Mouse (Mus musculus) retina, embryonic 14.5 days (tissue): ENCODE data around the gene Rnf214.
A peak's percentile ranks its signal among the peaks of the same experiment; 100 is the strongest.
"Not testable (repeated sequence)": the region's sequence is repeated elsewhere in the genome, so short reads cannot be mapped to it uniquely, and the experiment has no call there.

Experiments
- DNase-seq: peaks from one replicate; pipeline ENCODE4 v3.0.0-alpha.2; 2015; ENCODE audit warnings: low spot score

The Rnf214 gene

DNA sequence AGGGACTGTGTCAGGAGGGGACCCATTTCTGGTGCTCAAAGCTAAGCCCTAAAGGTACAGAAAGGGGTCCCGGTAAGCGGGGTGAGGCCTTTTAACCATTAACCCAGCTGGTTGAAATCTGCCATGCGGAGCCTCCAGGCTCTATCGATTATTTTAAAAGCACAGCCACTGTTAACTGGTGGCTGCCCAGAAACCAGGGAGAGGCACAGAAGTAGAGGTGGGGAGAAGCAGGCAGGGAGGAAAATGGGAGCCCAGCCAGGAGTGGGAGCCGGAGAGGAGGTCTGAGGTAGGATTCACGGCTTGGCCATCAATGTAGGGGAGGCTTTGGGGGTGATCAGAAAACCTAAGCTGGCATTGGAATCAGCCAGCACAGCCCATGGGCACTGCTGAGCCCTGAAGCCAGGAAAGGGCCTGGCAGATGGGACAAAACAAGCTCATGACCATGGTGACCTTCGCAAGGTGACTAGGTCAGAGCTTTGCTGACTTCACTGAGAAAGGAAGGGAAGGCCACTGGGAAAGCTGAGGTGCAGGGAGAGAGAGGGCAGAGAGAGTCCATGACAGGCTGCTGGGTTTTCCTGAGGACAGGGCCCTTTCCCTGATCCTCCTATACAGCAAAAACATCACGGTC is 56.1 kb downstream of the Rnf214 start:
- no peak for DNase-seq

DNA sequence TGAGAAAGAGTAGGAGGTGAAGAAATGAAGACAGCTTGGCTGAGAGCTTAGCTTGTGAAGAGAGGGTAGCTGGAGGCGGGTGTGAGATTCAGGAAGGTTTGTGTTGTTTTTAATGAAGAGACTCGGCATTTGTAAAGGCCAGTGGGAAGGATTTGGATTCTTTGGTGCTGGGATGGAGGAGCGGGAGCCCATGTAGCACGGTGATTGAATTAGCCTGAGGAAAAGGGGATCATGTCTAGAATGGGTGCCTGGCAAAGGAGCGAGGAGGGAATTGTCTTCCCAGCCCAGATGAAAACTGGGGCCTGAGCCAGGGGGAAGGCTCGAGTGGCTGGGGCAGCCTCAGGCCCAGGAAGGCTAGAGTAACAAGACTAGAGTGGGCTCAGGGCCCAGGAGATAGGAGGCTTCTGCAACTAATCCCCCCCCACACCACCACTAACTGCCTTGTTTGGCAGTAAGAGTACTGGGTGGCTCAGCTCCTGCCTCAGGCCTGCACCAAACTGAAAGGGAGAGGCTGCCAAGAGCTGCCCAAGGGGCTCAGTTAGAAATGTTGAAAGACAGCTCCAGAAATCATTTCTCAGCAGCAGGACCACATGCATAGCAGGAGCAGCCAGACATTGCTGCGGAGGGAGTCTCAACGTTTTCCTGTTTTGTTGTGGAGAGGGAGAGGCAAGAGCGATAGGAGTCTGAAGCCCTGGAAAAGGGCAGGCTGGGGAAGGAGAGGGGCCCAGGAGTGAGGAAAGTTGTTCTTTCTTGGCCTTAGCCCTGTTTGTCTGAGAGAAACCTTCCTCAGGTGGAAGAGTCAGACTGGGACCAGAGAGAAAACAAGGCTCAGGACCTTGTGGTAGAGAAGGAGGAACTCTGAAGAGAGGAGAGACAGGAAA is 56.9 kb downstream of the Rnf214 start:
- DNase-seq: no peak

GRCm38 (mm10) chr9:45846891-45847460 is 59.7 kb downstream of the Rnf214 start:
- no peak for DNase-seq

- DNase-seq: not testable (repeated sequence)
Measured at GRCm38 (mm10) chr9:45846176-45846575, 60.5 kb downstream of the Rnf214 start.

GRCm38 (mm10) chr9:45845541-45845940 is 61.2 kb downstream of the Rnf214 start:
- no peak for DNase-seq

- DNase-seq: no peak
Measured at GRCm38 (mm10) chr9:45843780-45844179, 62.9 kb downstream of the Rnf214 start.

GRCm38 (mm10) chr9:45843007-45843406 is 63.7 kb downstream of the Rnf214 start:
- no peak for DNase-seq

GRCm38 (mm10) chr9:45841458-45841857 is 65.3 kb downstream of the Rnf214 start:
- no peak for DNase-seq

DNA sequence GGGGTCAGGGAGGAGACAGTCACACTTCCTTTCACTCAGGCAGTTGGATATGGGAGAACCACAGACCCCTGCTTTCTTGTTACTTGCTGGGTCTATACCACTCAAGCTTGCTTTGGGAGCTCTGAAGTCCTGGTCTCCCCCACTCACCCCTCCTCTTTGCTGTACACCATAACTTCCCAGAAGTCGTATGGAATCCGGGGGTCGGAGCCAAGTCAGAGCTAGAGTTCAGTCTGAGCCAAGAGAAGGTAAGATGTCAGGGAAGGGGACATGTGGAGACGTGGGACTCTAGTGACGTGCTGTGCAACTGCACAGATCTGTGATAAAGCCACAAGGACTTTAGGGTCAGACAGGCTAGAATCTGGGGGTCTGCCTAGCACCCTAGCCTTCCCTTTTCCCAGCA is 66.4 kb downstream of the Rnf214 start:
- no peak for DNase-seq

- no peak for DNase-seq
Measured at GRCm38 (mm10) chr9:45839982-45840300, 66.8 kb downstream of the Rnf214 start.

GRCm38 (mm10) chr9:45839139-45839981 is 67.4 kb downstream of the Rnf214 start:
- no peak for DNase-seq

DNA sequence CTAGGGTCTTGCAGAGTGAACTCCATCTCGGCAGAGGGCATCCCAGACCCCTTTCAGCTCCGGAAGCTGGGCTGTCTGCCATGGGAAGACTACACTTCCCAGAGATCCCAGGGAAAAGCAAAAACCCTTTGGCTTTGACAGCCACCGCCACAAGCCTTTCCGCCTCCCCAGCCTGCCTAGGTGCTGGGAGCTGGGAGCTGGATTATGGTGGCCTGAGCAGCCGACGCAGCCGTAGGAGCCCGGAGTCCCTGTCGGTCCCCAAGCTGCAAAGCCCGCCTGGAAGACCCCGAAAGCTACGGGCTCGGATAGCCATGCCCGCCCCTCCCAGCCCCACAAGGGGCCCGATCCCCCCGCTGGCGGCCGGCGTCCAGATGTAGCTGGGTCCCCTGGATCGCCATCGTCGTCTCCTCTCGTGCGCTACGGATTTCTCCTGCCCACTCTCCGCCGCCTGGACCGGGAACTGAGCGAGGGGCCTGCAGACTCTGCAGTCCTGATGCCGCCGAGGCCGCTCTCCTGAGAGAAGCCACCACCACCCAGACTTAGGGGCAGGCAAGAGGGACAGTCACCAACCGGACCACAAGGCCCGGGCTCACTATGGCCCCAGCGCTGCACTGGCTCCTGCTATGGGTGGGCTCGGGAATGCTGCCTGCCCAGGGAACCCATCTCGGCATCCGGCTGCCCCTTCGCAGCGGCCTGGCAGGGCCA is 68.1 kb downstream of the Rnf214 start, which contains the start of gene Bace1:
TSS of gene Bace1 (plus strand) at position 147 of the 705 bp plus-strand sequence.
- peak; percentile 90 for DNase-seq

- DNase-seq: no peak
Measured at GRCm38 (mm10) chr9:45838069-45838433, 68.7 kb downstream of the Rnf214 start.

- no peak for DNase-seq
Measured at GRCm38 (mm10) chr9:45833461-45833860, 73.2 kb downstream of the Rnf214 start.

DNA sequence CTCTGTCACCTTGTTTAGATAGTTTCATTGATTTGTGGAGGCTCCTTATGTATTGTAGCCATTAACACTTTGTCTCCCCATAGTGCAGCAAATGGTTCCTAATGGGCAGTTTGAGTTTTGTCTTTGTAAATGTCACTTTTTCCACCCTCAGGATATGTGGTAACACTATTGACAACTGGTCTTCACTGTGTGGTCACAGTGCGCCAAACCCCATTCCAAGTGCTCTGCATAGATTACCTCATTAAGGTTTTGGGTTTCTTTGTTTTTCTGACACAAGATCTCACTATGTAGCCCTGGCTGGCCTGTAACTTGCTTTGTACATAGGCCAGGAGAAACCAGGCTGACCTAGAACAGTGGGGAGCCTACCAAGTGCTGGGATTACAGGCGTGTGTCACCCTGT is 73.8 kb downstream of the Rnf214 start:
- DNase-seq: no peak

- peak; percentile 88 for DNase-seq
Measured at GRCm38 (mm10) chr9:45829107-45829506, 77.6 kb downstream of the Rnf214 start.

DNA sequence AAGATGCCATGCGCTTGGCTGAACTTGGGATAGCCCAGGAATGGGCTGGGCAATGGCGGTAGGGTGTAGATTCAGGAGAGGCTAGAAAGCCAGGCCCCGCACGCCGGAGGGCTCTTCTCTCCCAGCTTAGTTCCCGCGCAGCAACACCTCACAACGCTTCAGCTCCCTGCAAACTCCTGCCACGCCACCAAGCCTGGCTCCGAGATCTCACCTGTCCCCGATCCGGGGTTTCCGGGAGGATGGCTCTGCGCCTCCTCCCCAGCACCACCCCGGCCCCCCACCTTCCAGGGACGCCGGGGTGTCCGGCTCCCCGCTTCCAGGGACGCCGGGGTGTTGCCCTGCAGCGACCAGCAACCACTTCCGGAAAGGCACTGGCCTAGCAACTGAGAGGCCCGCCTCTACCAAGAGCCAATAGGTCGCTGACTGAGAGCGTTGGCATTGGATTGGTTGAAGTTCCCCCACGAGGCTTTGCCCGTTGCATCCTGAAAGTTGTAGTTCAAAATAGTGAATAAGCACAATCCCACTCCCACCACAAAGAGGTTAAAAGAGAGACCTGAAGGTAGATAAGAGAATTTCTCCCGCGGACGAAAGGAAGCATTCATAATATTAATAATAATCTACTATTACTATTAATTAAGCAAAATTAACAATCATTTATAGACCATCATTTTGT is 78.3 kb downstream of the Rnf214 start, which contains the start of gene Cep164:
TSS of gene Cep164 (minus strand) at position 401 of the 673 bp plus-strand sequence.
- DNase-seq: peak; percentile 94

- no peak for DNase-seq
Measured at GRCm38 (mm10) chr9:45827663-45828290, 78.9 kb downstream of the Rnf214 start.

DNA sequence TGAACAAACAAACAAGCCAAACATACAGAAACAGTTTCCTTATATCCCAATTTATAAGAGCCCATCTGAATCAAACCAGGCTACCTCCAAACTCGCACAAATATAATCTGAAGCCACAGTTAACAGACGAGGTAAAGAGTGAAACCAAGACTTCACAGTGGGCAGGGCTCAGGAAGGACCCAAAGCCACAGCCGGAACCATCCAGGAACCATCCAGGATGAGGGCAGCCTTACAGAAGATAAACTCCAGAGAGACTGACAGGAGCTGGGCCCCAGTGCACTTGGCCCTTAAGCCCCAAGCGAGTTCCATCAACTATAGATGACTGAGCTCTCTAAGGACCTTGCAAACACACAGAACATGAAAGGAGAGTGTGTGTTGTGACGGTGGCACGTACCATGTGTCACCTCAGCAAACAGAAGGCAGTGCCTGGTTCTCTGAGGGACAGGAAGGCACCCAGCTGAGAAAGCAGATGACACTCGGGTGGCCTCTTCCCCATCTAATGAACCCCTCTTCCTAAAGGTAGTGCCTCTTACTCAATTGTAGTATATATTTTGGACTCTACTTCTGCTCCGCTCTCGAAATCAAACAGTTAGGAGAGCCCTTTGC is 88.2 kb downstream of the Rnf214 start:
- no peak for DNase-seq

DNA sequence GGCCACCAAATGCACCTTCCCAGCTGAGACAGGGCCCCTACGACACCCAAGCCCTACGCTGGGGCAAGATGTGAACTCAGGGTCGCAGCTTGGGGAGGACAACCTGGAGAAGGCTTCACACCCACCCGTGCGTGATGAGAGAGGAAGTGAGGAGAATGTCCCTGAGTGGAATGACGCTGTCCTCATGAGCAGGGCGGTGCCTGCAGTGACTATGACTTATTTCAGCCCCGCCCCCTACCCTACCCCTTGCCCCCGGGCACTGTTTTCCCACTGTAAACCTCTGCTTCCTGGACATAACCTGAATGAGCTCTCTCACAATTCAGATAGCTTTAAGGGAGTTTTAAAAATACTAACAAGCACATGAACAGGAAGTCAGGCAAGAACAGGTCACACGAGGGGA is 91.2 kb downstream of the Rnf214 start:
- no peak for DNase-seq
